Comparison of ENCODE assay signal across 8 mouse cellular contexts in genomic region chr12:25703023-25703400, GRCm38 (mm10).
DNase-seq lines count a peak whose midpoint lies in the region; ATAC-seq and TF ChIP-seq lines count a peak whose summit lies in the region.

No protein-coding gene starts in this region.

- H3K27me3 ChIP-seq in thymus, adult 2 months (ENCODE audit: control insufficient read depth, insufficient read depth, low read length) = no peaks in the 10 kb centered on the region
- H3K27me3 ChIP-seq in limb, embryonic 14.5 days (ENCODE audit: control insufficient read depth, insufficient read depth, low read length) = no peaks in the 10 kb centered on the region

- no peaks in the 10 kb centered on the region for H3K9me3 ChIP-seq in limb, embryonic 14.5 days (ENCODE audit: control insufficient read depth, low read length)

- peak overlapping the region; percentile 47 for H3K4me2 ChIP-seq in limb, embryonic 14.5 days (replicated peaks; ENCODE audit: low read depth, low read length, severe bottlenecking)

- DNase-seq in embryo, embryonic 9.5 days (ENCODE audit: extremely low spot score) = peak; percentile 25
- no peak for DNase-seq in embryo, embryonic 10.5 days (ENCODE audit: low spot score)
- DNase-seq in thymus, adult 2 months = peak; percentile 2
- no peak for DNase-seq in thymus, postnatal 25 days
- no peak for DNase-seq in limb, embryonic 14.5 days (ENCODE audit: low spot score)
- no peak for DNase-seq in cerebellum, adult 11 months
- DNase-seq in urinary bladder, adult 2 months (ENCODE audit: low spot score) = no peak
- no peak for DNase-seq in left cerebral cortex, adult 18-20 months (ENCODE audit: low spot score in 2 of 2)

- no peak for ATAC-seq in limb, embryonic 14.5 days (ENCODE audit: low FRiP score, low read depth)

- H3K27ac ChIP-seq in thymus, adult 2 months (ENCODE audit: control insufficient read depth, insufficient read depth, low read length) = no peak overlapping the region
- H3K27ac ChIP-seq in limb, embryonic 14.5 days (replicated peaks; ENCODE audit: low read depth, low read length) = no peak overlapping the region

- peaks cover 12% of the 10 kb centered on the region for H3K4me1 ChIP-seq in thymus, adult 2 months (replicated peaks; ENCODE audit: control insufficient read depth, insufficient read depth, low read length)
- H3K4me1 ChIP-seq in limb, embryonic 14.5 days (ENCODE audit: control insufficient read depth, insufficient read depth, low read length) = peaks cover 7% of the 10 kb centered on the region

- H3K4me3 ChIP-seq in thymus, adult 2 months (ENCODE audit: control insufficient read depth, insufficient read depth, low read length) = no peak overlapping the region
- H3K4me3 ChIP-seq in limb, embryonic 14.5 days (replicated peaks; ENCODE audit: low read length) = peak overlapping the region; percentile 25

- no peak for TF ChIP-seq CTCF in thymus, adult 2 months (IDR thresholded peaks at IDR 0.05; ENCODE audit: borderline replicate concordance, control insufficient read depth, extremely low read depth, insufficient read depth, low read length, poor library complexity)

- 1% methylated on average over 6 of the region's 6 CpGs for WGBS in thymus, adult 2 months
- WGBS in limb, embryonic 14.5 days = 14% methylated on average over 6 of the region's 6 CpGs

- H3K9ac ChIP-seq in limb, embryonic 14.5 days (ENCODE audit: low read depth, low read length, severe bottlenecking) = no peak overlapping the region

- no peak for TF ChIP-seq POLR2A in thymus, adult 2 months (IDR thresholded peaks at IDR 0.05; ENCODE audit: control insufficient read depth, extremely low read depth, insufficient read depth, low read length, poor library complexity)
- no peak for TF ChIP-seq POLR2A in limb, embryonic 14.5 days (IDR thresholded peaks at IDR 0.05; ENCODE audit: borderline replicate concordance, extremely low read depth, insufficient read depth, insufficient read length)

- no peaks in the 10 kb centered on the region for H3K36me3 ChIP-seq in thymus, adult 2 months (ENCODE audit: control insufficient read depth, insufficient read depth, low read length)
- no peaks in the 10 kb centered on the region for H3K36me3 ChIP-seq in limb, embryonic 14.5 days (ENCODE audit: control insufficient read depth, insufficient read depth, low read length)

Comparison
In these comparisons a context has a peak if more than half of its experiments do, and no peak if none do; other contexts are left out.
1. DNase-seq: peak in embryo, embryonic 9.5 days (single experiment) and thymus, adult 2 months (single experiment); none in embryo, embryonic 10.5 days (single experiment), thymus, postnatal 25 days (single experiment), limb, embryonic 14.5 days (single experiment), cerebellum, adult 11 months (single experiment), urinary bladder, adult 2 months (single experiment) and left cerebral cortex, adult 18-20 months (0 of 2).